Mouse (Mus musculus) stomach, adult 2 months (tissue): Measurements from ENCODE around the gene Sh2b1. TPM values are rescaled to one million over a fixed set of nuclear protein-coding genes. Genes with fewer than 3 reads are reported as not detected.

Experiments
- polyA plus RNA-seq: library from polyadenylated mRNA; depleted of rRNA; stranded (reverse); fragments of >200 nt; gene quantifications from 2 replicates; pipeline ENCODE4 v1.2.3, GENCODE M21; 2012; rRNA removed

Gene Sh2b1
- 28.7 and 30.8 TPM in 2 replicates for polyA plus RNA-seq

GRCm38 (mm10) chr7:126474993-126475581 lies at the start of gene Sh2b1:
Sh2b1 (minus strand) TSS chr7:126475424.

DNA sequence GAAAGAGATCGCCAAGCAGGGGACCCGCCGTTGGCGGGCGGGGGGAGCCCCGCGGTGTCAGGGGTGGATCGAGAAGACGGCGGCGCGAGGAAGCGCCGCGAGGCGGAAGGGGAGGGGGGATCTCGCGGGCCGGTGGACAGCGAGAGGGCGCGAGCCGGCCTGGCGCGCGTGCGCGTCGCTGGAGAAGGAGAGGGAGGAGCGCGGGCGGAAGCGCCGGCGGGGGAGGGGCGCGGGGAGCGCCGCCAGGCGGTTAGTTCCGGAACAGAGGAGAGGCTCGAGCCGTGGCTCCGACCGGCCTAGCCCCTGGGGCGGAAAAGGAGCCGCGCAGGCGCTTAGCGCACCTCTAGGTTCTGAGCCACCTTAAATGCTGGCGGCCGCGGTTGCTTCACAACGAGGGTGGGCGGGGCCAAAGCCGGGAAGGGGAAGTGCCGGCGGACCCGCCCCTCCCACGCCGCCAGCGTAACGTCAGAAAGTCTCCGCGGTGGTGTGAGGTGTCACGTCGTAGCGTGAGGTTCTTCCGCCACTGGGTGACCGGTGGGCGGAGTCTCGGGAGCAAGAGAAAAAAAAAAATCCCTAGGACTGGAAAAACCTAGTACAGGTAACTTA lies 28.2 kb upstream of the Sh2b1 start, which contains the start of gene Atxn2l:
Gene Atxn2l, minus strand, starts transcription at position 165 of the 606 bp plus-strand sequence.

GRCm38 (mm10) chr7:126487052-126487483 lies 11.8 kb upstream of the Sh2b1 start, which contains the start of gene Tufm:
Tufm (plus strand) TSS chr7:126487361.

DNA sequence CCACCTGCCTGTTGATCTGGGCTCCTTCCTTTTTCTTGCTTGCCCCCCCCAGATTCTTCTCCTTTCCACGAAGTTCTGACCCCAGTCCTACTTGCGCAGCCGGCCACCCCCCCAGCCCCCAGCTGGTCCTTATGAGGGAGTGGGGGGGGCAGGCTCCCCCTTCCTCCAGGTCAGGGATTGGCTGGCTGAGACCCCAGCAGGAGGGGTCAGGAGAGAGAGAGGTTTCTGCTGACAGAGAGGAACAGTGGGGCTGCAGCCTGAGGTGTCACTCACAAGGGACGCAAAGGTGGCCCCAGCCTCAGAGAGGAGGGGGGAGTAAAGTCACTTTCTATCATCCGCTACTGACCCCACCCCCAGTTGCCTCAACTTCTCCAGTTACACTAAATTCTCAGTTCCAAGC lies 12.2 kb downstream of the Sh2b1 start, which contains the start of gene Atp2a1:
Gene Atp2a1, minus strand, starts transcription at position 105 of the 400 bp plus-strand sequence.

DNA sequence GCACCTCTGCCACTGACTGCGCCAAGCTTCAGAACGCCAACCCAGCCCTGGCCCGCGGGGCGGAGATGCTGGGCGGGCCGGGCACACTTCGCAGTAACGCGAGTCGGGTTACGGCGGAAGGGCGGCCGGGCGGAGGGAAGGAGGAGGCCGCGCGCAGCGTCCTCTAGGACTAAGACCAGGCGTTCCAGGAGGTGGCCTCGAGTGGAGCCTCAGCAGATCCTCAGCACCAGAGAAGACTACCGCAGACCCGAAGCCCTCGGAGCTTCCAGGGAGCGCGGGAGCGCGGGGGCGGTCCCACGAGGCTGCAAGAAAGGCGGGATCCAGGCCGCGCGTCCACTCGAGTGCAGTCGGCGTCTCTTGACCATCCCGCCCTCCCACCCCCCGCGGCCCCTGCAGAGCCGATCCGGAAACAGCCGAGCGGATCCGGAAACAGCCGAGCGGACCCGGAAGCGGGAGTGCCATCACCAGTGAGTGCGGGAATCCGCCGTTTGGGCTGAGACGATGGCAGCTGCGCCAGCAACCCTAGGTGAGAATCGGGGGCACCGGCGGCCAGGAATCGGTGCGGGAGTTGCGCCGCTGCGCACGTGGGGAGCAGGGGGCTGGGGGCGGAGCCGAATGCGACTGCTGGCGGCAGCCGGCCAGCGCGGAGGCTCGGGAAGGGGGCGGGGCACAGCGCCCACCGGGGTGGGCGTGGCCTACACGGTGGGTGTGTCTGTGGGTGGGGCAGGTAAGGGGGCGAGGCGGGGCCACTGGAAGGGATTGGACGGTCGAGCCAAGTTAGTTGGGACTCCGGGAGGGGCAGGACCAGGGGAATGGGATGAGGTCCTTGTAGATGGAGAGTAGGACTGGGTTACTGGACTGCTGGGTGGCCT lies 46.4 kb downstream of the Sh2b1 start, which contains the start of gene Rabep2:
Gene Rabep2, plus strand, starts transcription at position 129 of the 872 bp plus-strand sequence.

Other genes with a start within 250 kb of the Sh2b1 start
- 5.1 and 6.9 TPM in 2 replicates for gene Sbk1, start 202.8 kb downstream of the Sh2b1 start, polyA plus RNA-seq
- 1.6 and 3.5 TPM in 2 replicates for gene Lat, start 105.9 kb downstream of the Sh2b1 start, polyA plus RNA-seq
- gene Spns1, start 98.0 kb downstream of the Sh2b1 start, polyA plus RNA-seq = 64.7 and 73.1 TPM in 2 replicates
- 1.9 and 2.5 TPM in 2 replicates for gene Nfatc2ip, start 78.7 kb downstream of the Sh2b1 start, polyA plus RNA-seq
- gene Cd19, start 60.5 kb downstream of the Sh2b1 start, polyA plus RNA-seq = 0.05 and 0.10 TPM in 2 replicates
- gene Rabep2, start 46.7 kb downstream of the Sh2b1 start, polyA plus RNA-seq = 13.3 and 15.6 TPM in 2 replicates
- gene Atp2a1, start 12.3 kb downstream of the Sh2b1 start, polyA plus RNA-seq = 49.4 and 66.2 TPM in 2 replicates
- gene Tufm, start 11.9 kb upstream of the Sh2b1 start, polyA plus RNA-seq = 70.6 and 75.3 TPM in 2 replicates
- gene Atxn2l, start 28.0 kb upstream of the Sh2b1 start, polyA plus RNA-seq = 134 and 161 TPM in 2 replicates
- 57.5 and 61.4 TPM in 2 replicates for gene Eif3c, start 91.0 kb upstream of the Sh2b1 start, polyA plus RNA-seq
- 1.5 and 3.4 TPM in 2 replicates for gene Apobr, start 109.5 kb upstream of the Sh2b1 start, polyA plus RNA-seq
- gene Cln3, start 110.4 kb upstream of the Sh2b1 start, polyA plus RNA-seq = 36.6 and 38.8 TPM in 2 replicates
- 0.12 TPM in 1 of 2 replicates, not detected in the other for gene Il27, start 119.5 kb upstream of the Sh2b1 start, polyA plus RNA-seq
- 21.6 and 37.2 TPM in 2 replicates for gene Nupr1, start 155.4 kb upstream of the Sh2b1 start, polyA plus RNA-seq
- 35.5 and 43.7 TPM in 2 replicates for gene Sgf29, start 173.9 kb upstream of the Sh2b1 start, polyA plus RNA-seq
- 3.5 and 5.1 TPM in 2 replicates for gene Sult1a1, start 201.0 kb upstream of the Sh2b1 start, polyA plus RNA-seq
- gene Bola2, start 220.0 kb upstream of the Sh2b1 start, polyA plus RNA-seq = 26.1 and 37.1 TPM in 2 replicates
- gene Slx1b, start 220.4 kb upstream of the Sh2b1 start, polyA plus RNA-seq = 8.4 and 8.8 TPM in 2 replicates
- 21.9 and 41.2 TPM in 2 replicates for gene Coro1a, start 232.4 kb upstream of the Sh2b1 start, polyA plus RNA-seq